Mouse (Mus musculus) E14TG2a.4 (cell line): Measurements from ENCODE around the gene Scel.

ENCODE experiments used
- H3K27me3 ChIP-seq: 2 replicates; pipeline ENCODE4 v1.6.1; 2014; ENCODE audit warnings: low read length, control low read depth; ENCODE audit not compliant: insufficient read depth
- H3K36me3 ChIP-seq: 2 replicates; pipeline ENCODE4 v1.6.1; 2014; ENCODE audit warnings: low read length, control low read depth; ENCODE audit not compliant: insufficient read depth
- H3K4me1 ChIP-seq: replicated peaks from 2 replicates; pipeline ENCODE4 v1.6.1; 2014; ENCODE audit warnings: low read depth, low read length, control low read depth
- H3K4me3 ChIP-seq: replicated peaks from 2 replicates; pipeline ENCODE4 v1.5.1; 2014; ENCODE audit warnings: mild to moderate bottlenecking, low read length
- H3K9me3 ChIP-seq: 2 replicates; pipeline ENCODE4 v1.6.1; 2014; ENCODE audit warnings: low read length, control low read depth
- CTCF ChIP-seq: conservative IDR thresholded peaks from 2 replicates; pipeline ENCODE4 v1.5.1; 2014; ENCODE audit warnings: low read length
- NANOG ChIP-seq: IDR thresholded peaks from 2 replicates; pipeline ENCODE4 v1.6.1; 2014; ENCODE audit warnings: borderline replicate concordance, low read length, mixed read lengths
- POU5F1 ChIP-seq: IDR thresholded peaks from 2 replicates; pipeline ENCODE4 v1.6.1; 2014; ENCODE audit warnings: low read length, borderline replicate concordance

Gene Scel

DNA sequence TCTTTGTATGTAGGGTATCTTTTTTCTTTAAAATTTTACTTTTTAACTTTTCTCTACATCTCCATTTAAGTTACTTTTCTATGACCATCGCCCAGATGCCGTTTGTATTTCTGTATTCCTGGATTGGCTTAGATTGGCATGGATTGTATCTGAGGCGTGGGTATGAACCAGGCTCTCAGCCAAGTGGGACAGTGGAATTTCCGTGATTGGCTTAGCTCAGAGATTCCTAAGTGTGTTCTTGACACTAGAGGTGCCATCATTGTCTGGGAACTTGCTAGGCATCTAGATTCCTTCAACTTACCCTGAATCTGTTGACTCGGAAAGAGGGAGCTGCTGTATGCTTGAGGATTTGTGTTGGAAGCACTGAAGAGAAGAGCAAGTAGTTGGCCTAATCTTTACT, 142.3 kb downstream of the Scel start:
- TF ChIP-seq NANOG (no peak), CTCF (no peak), POU5F1 (no peak)
- H3K36me3 ChIP-seq = peaks cover 16% of the 10 kb centered on the region
- no peak overlapping the region for H3K4me3 ChIP-seq
- no peaks in the 10 kb centered on the region for H3K27me3 ChIP-seq
- H3K9me3 ChIP-seq = no peaks in the 10 kb centered on the region
- peaks cover 9% of the 10 kb centered on the region; the same call in 1 of the 2 replicates for H3K4me1 ChIP-seq

DNA sequence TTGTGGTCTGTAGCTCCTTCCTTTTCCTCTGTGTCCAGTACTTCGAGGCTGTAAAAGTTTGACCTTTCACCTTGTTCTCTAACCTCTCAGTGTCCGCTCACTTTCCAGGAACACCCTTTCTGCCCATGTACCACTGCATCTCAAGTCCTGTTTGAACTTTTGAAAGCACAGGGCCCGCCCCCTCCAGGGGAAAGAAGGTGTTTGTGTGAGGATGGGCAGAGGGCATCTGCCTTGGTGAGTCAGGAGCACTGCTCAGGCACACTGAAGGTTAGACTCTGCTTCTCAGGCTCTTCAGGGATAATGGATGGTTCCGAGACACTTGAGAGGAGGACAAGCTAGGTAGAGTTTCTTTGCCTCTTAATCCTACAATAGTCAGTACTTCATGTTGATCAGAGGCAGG, 144.7 kb downstream of the Scel start:
- H3K4me1 ChIP-seq = peaks cover 3% of the 10 kb centered on the region; the same call in 1 of the 2 replicates
- no peaks in the 10 kb centered on the region for H3K27me3 ChIP-seq
- no peak overlapping the region for H3K4me3 ChIP-seq
- TF ChIP-seq POU5F1 = no peak
- no peak for TF ChIP-seq CTCF
- TF ChIP-seq NANOG = no peak
- no peaks in the 10 kb centered on the region for H3K9me3 ChIP-seq
- H3K36me3 ChIP-seq = peaks cover 16% of the 10 kb centered on the region
